Mouse (Mus musculus) thymus, adult 18-20 months (tissue): ENCODE results near the gene Mef2a.

ENCODE experiments used
- DNase-seq, 2 experiments: peaks; one replicate each; pipeline ENCODE4 v3.0.0; 2022; ENCODE audit warnings: mixed read lengths in 2 of 2

Mef2a gene

GRCm38 (mm10) chr7:67243121-67243893 lies 129.4 kb downstream of the Mef2a start:
- DNase-seq: no peak

DNA sequence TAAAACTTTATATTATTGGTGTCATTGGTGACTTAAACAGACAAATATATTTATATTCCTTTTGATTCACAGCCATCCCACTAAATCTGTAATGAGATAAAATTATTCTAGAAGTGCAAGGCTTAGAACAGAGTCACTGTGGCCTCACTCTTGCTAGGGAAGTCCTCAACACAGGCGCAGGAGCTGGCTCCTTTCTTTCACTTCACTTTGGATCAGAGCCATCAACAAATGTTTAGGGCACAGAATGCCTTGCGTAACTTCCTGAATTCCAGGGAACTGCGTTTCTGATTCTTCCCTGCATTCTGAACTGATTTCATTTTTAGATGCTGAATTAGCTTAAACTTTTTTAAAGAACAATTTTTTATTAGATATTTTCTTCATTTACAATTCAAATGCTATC lies 130.7 kb downstream of the Mef2a start:
- no peak for DNase-seq

DNA sequence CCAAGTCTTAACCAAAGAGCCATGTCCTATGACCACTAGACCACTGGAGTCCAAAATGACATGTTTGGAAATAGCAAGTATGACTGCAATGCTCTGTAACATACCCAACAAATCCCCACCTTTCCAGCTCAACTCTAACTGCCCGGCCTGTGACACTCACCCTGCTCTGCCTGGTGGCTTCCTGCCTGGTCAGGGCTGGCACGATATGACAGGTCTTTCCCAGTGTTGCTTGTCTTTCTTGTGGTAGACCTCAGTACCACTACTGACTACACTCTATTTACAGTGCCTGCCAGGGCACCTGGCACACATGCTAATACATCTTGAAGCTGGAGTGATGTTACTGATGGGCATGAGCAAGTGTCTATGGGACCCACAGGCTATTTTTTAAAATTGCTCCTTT lies 134.9 kb downstream of the Mef2a start:
- no peak for DNase-seq

- DNase-seq: no peak
Measured at GRCm38 (mm10) chr7:67236351-67236750, 136.3 kb downstream of the Mef2a start.

- no peak for DNase-seq
Measured at GRCm38 (mm10) chr7:67234797-67235196, 137.9 kb downstream of the Mef2a start.

GRCm38 (mm10) chr7:67232504-67232903 lies 140.2 kb downstream of the Mef2a start:
- DNase-seq: no peak

GRCm38 (mm10) chr7:67230640-67231140 lies 142.0 kb downstream of the Mef2a start:
- DNase-seq: no peak

DNA sequence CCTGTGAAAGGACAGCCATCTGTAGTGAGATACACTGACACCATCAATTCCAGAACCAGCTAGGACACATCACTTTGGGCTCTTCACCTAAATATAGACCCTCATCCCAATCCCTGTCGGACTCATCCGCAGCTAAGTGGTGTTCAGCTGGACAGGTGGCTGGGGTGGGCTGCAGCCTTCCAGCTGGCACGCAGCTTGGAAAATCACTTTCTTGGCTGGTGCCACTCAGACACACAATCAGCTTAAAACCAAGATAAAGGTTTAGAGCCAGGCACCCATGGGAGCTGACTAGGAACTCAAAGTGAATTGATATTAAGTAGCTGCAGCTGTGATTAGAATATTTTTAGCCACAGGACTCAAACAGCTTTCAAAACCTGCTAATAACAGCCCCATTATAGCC lies 142.4 kb downstream of the Mef2a start:
- DNase-seq: no peak

- no peak for DNase-seq
Measured at GRCm38 (mm10) chr7:67229701-67230100, 143.0 kb downstream of the Mef2a start.

- DNase-seq: no peak
Measured at GRCm38 (mm10) chr7:67228891-67229602, 143.6 kb downstream of the Mef2a start.

GRCm38 (mm10) chr7:67228390-67228789 lies 144.3 kb downstream of the Mef2a start:
- no peak for DNase-seq

DNA sequence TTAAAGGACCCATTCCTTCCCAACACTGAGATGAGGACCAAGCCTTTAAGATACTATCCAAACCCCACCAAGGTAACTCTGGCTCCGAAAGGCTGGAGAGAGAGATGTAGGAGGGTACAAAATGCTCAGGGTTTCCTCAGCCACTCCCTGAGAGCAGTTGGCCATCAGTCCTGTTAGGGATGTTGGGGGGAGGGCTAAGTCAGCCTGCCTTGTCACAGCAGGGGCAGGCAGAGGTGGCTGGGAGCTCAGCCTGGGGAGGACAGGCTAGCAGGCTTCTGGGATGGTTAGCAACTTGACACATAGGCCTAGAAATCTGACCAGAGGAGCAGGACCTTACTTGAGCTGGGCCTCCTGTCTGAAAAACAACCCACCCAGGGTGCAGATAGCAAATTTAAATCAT lies 145.1 kb downstream of the Mef2a start:
- DNase-seq: no peak

DNA sequence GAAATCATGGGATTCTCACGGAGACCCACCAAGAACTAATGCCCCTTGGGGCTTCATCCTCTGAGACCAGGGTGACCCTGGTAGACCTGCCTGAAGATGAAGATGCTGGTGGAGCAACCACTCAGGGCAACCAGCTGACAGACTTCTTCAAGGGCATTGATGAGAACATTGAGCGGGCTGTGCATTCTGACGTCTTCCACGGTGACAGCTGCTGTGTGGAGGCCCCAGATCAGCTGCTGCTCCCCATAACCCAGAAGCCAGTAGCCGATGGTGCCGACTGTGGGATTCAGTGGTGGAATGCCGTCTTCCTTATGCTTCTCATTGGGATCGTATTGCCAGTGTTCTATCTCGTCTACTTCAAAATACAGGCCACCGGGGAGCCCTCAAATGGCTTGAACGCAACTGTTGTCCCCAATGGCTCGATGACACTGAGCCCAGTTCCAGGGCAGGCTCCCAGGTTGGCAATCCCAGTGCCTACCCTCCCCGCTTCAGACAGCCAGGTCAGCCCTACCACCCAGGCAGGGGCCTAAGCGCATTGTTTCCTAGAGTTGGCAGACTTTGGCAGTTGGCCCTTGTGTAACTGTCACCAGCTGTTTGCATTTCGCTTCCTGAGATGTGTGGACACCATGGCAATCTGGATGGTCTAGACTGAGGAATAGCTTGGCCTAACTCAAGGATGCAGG lies 146.6 kb downstream of the Mef2a start:
- no peak for DNase-seq

- DNase-seq: peak; percentile 93
Measured at GRCm38 (mm10) chr7:67222220-67222862, 150.3 kb downstream of the Mef2a start, which contains the start of gene Lysmd4. TSS of gene Lysmd4 (plus strand) at chr7:67222544.

GRCm38 (mm10) chr7:67217025-67217424 lies 155.6 kb downstream of the Mef2a start:
- peak; percentile 25 to 51 for DNase-seq

- DNase-seq: no peak
Measured at GRCm38 (mm10) chr7:67216351-67216750, 156.3 kb downstream of the Mef2a start.

- no peak for DNase-seq
Measured at GRCm38 (mm10) chr7:67213589-67213988, 159.1 kb downstream of the Mef2a start.

DNA sequence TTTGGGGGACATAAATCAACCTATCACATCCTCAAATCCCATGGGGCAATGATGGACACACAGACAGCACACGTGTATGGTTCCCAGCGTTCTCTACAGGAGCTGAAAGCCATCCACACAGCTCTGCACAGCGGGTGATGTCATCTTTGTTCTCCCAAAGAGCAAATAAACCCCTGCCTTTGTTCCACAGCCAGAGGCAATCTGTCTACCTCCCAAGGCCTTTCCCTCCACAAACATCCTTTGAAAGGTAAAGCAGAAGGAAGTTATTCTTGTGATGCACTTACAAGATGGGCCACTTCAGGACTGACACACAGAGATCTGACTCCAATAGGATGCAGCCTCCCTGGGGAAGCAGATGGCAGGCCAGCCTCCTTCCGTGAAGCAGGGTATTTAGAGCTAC lies 160.7 kb downstream of the Mef2a start:
- DNase-seq: no peak

DNA sequence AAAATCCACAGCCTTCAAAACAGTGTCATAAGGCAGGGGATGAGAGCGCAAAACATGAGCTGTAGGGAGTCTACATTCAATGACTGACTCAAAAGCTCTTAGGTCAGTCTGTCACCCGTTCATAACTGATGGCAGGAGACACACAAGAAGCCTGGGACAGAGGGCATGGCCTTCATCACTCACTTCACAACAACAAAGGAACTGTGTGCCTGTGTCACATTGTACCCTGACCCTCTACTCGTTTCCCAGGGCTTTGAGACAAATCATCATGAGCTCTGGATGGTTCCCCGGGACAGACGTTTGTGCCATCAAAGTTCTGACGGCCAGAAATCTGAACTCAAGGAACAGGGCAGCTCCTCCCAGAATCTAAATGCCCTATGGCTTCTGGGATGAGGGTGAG lies 161.3 kb downstream of the Mef2a start:
- no peak for DNase-seq

DNA sequence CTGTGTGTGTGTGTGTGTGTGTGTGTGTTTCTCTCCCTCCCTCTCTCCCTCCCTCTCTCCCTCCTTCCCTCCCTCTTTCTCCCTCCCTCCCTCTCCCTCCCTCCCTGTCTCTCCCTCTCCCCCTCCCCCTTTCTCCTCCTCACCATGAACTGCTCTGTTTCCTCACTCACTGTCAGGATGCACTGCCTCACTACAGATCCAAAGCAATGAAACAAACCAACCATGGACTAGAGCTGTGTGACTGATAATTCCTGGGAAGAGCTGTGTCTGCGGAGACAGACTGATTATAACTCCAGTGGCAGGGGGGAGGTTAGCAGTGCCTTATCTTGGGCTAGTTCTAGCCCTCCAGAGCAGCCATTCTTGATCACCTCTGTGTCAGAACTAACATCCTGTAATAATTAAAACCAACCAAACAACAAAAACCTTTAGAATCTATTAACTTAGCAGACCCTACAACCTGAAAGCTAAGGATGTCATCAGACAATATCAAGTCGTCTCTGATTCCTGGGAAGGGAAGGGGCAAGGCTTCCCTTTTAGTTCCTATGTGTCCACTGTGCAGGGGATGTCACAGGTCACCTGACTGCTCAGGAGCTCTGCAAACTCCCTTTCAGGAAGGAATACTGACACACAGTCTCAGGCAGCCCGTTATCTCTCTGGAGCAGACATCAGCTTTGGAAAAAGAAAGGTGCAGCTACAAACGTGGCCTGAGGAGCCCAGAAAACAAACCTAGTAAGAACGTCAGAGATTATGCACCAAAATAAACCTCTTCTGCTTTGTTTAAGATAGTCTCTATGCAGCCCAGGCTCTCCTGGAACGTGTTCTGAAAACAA lies 162.4 kb downstream of the Mef2a start:
- DNase-seq: no peak

GRCm38 (mm10) chr7:67208317-67208716 lies 164.3 kb downstream of the Mef2a start:
- DNase-seq: no peak

DNA sequence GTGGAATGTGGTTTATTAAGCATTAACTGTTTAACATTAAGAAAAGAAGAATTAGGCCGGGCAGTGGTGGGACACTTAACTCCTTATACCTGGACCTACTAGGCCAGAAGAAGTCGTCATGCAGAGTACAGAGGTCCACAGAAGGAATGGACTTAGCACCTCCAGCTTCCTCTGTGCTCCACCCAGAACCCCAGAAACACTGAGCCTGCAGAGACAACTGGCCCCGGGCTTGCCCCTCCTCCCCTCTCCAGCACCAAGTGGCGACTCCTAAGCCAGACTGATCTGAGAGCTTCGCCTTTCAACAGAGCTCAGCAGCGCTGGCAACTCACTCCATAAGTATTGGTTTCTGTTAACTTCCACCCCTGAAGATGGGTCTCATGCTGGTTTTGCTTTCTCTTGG lies 165.0 kb downstream of the Mef2a start:
- no peak for DNase-seq
